Mouse (Mus musculus) CH12.LX (cell line): ENCODE measurements around the gene Plce1. TPM values are rescaled to one million over a fixed set of nuclear protein-coding genes. Genes with fewer than 3 reads are reported as not detected.

Experiments
- DNase-seq: peaks from one replicate; pipeline ENCODE4 v3.0.0-alpha.2; 2013; ENCODE audit errors: extremely low read depth
- H3K27ac ChIP-seq: 2 replicates; pipeline ENCODE4 v1.5.1; 2012; ENCODE audit warnings: low read depth, mild to moderate bottlenecking, control low read depth, moderate library complexity; ENCODE audit not compliant: insufficient read depth
- H3K27me3 ChIP-seq: replicated peaks from 2 replicates; pipeline ENCODE3; 2012; ENCODE audit warnings: inconsistent platforms
- H3K36me3 ChIP-seq, 2 experiments: replicated peaks in 1 of 2; 2 replicates each; pipeline versions ENCODE3 to v1.6.1; 2012; ENCODE audit warnings: inconsistent platforms in 1 of 2, low read length in 1 of 2, mild to moderate bottlenecking in 1 of 2, mixed read lengths in 1 of 2, moderate library complexity in 1 of 2; ENCODE audit not compliant: control insufficient read depth in 1 of 2, insufficient read depth in 1 of 2
- H3K4me1 ChIP-seq, 2 experiments: 2 replicates each; pipeline ENCODE4 v1.6.1; 2012; ENCODE audit warnings: inconsistent platforms in 1 of 2, moderate library complexity in 1 of 2; ENCODE audit not compliant: insufficient read depth in 2 of 2, control insufficient read depth in 1 of 2
- H3K4me2 ChIP-seq: 2 replicates; pipeline ENCODE4 v1.6.1; 2012; ENCODE audit warnings: low read depth, mild to moderate bottlenecking, control low read depth; ENCODE audit not compliant: poor library complexity, insufficient read depth, severe bottlenecking
- H3K4me3 ChIP-seq, 3 experiments: fragments of 150-350 bp in 1 of 3; sonication (generic) in 1 of 3; replicated peaks in 1 of 3; 2 replicates each; pipeline versions ENCODE3 to v1.5.1; 2011 to 2012; ENCODE audit warnings: low read depth in 2 of 3, low read length in 2 of 3, mild to moderate bottlenecking in 2 of 3, moderate library complexity in 2 of 3, control low read depth in 1 of 3, improper control_type of control experiment in 1 of 3, inconsistent platforms in 1 of 3, mixed read lengths in 1 of 3; ENCODE audit not compliant: poor library complexity in 1 of 3
- H3K79me2 ChIP-seq: replicated peaks from 2 replicates; pipeline ENCODE4 v1.6.1; 2012; ENCODE audit warnings: mild to moderate bottlenecking, moderate library complexity; ENCODE audit not compliant: control insufficient read depth, poor library complexity, insufficient read depth, severe bottlenecking; ENCODE audit errors: extremely low read depth
- H3K9ac ChIP-seq: 2 replicates; pipeline ENCODE4 v1.6.1; 2012; ENCODE audit warnings: low read depth, mild to moderate bottlenecking, control low read depth, moderate library complexity; ENCODE audit not compliant: insufficient read depth
- H3K9me3 ChIP-seq: replicated peaks from 2 replicates; pipeline ENCODE3; 2012; ENCODE audit warnings: low read length, inconsistent platforms, mixed read lengths
- BHLHE40 ChIP-seq: IDR thresholded peaks from 2 replicates; pipeline ENCODE4 v1.6.1; 2011; ENCODE audit warnings: mild to moderate bottlenecking, low read depth, low read length, improper control_type of control experiment
- CHD1 ChIP-seq: IDR thresholded peaks from 2 replicates; pipeline ENCODE4 v1.6.1; 2012; ENCODE audit warnings: low read depth, low read length, improper control_type of control experiment, inconsistent platforms
- CHD2 ChIP-seq: IDR thresholded peaks from 2 replicates; pipeline ENCODE4 v1.6.1; 2011; ENCODE audit warnings: low read length, improper control_type of control experiment
- ELF1 ChIP-seq: IDR thresholded peaks from 2 replicates; pipeline ENCODE4 v1.6.1; 2014; ENCODE audit warnings: low read depth, mild to moderate bottlenecking, inconsistent platforms, low read length, improper control_type of control experiment
- ETS1 ChIP-seq: conservative IDR thresholded peaks from 2 replicates; pipeline ENCODE4 v1.6.1; 2012; ENCODE audit warnings: low read depth, mild to moderate bottlenecking, inconsistent platforms, low read length, improper control_type of control experiment, moderate library complexity
- IRF4 ChIP-seq: IDR thresholded peaks from 2 replicates; pipeline ENCODE4 v1.6.1; 2014; ENCODE audit warnings: low read depth, mild to moderate bottlenecking, inconsistent platforms, low read length, improper control_type of control experiment
- JUN ChIP-seq: IDR thresholded peaks from 2 replicates; pipeline ENCODE4 v1.6.1; 2011; ENCODE audit warnings: low read depth, mild to moderate bottlenecking, low read length, improper control_type of control experiment, moderate library complexity; ENCODE audit not compliant: insufficient read depth
- JUND ChIP-seq: conservative IDR thresholded peaks from 2 replicates; pipeline ENCODE4 v1.6.1; 2011; ENCODE audit warnings: low read depth, low read length, improper control_type of control experiment
- KAT2A ChIP-seq: IDR thresholded peaks from 2 replicates; pipeline ENCODE4 v1.6.1; 2012; ENCODE audit warnings: low read length, improper control_type of control experiment, inconsistent platforms; ENCODE audit not compliant: insufficient replicate concordance
- MAFK ChIP-seq: IDR thresholded peaks from 2 replicates; pipeline ENCODE4 v1.6.1; 2011; ENCODE audit warnings: low read length, improper control_type of control experiment; ENCODE audit not compliant: insufficient replicate concordance
- MAX ChIP-seq: IDR thresholded peaks from 2 replicates; pipeline ENCODE4 v1.6.1; 2011; ENCODE audit warnings: low read length, improper control_type of control experiment
- MAZ ChIP-seq: IDR thresholded peaks from 2 replicates; pipeline ENCODE4 v1.6.1; 2012; ENCODE audit warnings: low read depth, mild to moderate bottlenecking, inconsistent platforms, low read length, improper control_type of control experiment, moderate library complexity
- MYC ChIP-seq: IDR thresholded peaks from 2 replicates; pipeline ENCODE4 v1.6.1; 2011; ENCODE audit warnings: low read depth, mild to moderate bottlenecking, improper control_type of control experiment, low read length
- NELFE ChIP-seq: IDR thresholded peaks from 2 replicates; pipeline ENCODE4 v1.6.1; 2011; ENCODE audit warnings: low read depth, low read length, improper control_type of control experiment
- NRF1 ChIP-seq: IDR thresholded peaks from 2 replicates; pipeline ENCODE4 v1.6.1; 2014; ENCODE audit warnings: low read depth, mild to moderate bottlenecking, inconsistent platforms, low read length, improper control_type of control experiment, moderate library complexity
- PAX5 ChIP-seq: IDR thresholded peaks from 2 replicates; pipeline ENCODE4 v1.6.1; 2012; ENCODE audit warnings: low read length, inconsistent platforms, mixed read lengths
- POLR2A ChIP-seq: IDR thresholded peaks from 2 replicates; pipeline ENCODE4 v1.6.1; 2011; ENCODE audit warnings: low read depth, mild to moderate bottlenecking, improper control_type of control experiment, low read length
- RAD21 ChIP-seq: IDR thresholded peaks from 2 replicates; pipeline ENCODE4 v1.6.1; 2011; ENCODE audit warnings: low read depth, mild to moderate bottlenecking, low read length, improper control_type of control experiment, moderate library complexity
- RCOR1 ChIP-seq: conservative IDR thresholded peaks from 2 replicates; pipeline ENCODE4 v1.6.1; 2012; ENCODE audit warnings: low read depth, mild to moderate bottlenecking, inconsistent platforms, low read length, improper control_type of control experiment
- SIN3A ChIP-seq: IDR thresholded peaks from 2 replicates; pipeline ENCODE4 v1.6.1; 2012; ENCODE audit warnings: low read length, improper control_type of control experiment, inconsistent platforms
- SMC3 ChIP-seq: IDR thresholded peaks from 2 replicates; pipeline ENCODE4 v1.6.1; 2011; ENCODE audit warnings: low read depth, low read length, improper control_type of control experiment
- TBP ChIP-seq: conservative IDR thresholded peaks from 2 replicates; pipeline ENCODE4 v1.6.1; 2011; ENCODE audit warnings: low read depth, low read length, improper control_type of control experiment
- UBTF ChIP-seq: IDR thresholded peaks from 2 replicates; pipeline ENCODE4 v1.6.1; 2012; ENCODE audit warnings: low read depth, mild to moderate bottlenecking, inconsistent platforms, low read length, improper control_type of control experiment, moderate library complexity
- USF1 ChIP-seq: IDR thresholded peaks from 2 replicates; pipeline ENCODE4 v1.6.1; 2014; ENCODE audit warnings: low read depth, mild to moderate bottlenecking, inconsistent platforms, low read length, improper control_type of control experiment
- USF2 ChIP-seq: conservative IDR thresholded peaks from 2 replicates; pipeline ENCODE4 v1.6.1; 2011; ENCODE audit warnings: low read depth, low read length, improper control_type of control experiment
- ZMIZ1 ChIP-seq: IDR thresholded peaks from 2 replicates; pipeline ENCODE4 v1.6.1; 2012; ENCODE audit warnings: low read depth, mild to moderate bottlenecking, inconsistent platforms, low read length, improper control_type of control experiment
- dilution Hi-C: fragments of 300-500 bp; cut with MboI; formaldehyde crosslinking; loops from 2 replicates; pipeline ENCODE4 v1.14.3; 2020; ENCODE audit warnings: low sequenced_read_pairs; ENCODE audit not compliant: extremely low pct_unique_long_range_greater_than_20kb, extremely low pct_ligation_motif_present
- in situ Hi-C: fragments of 300-500 bp; cut with MboI; formaldehyde crosslinking; loops from 3 replicates; pipeline ENCODE4 v1.14.3; 2019; ENCODE audit warnings: low sequenced_read_pairs, low pct_ligation_motif_present, low pct_unique_long_range_greater_than_20kb, mixed read lengths
- polyA plus RNA-seq: library from polyadenylated mRNA; unstranded; fragments of >175 nt; gene quantifications from 2 replicates; pipeline ENCODE4 v1.2.1, GENCODE M21; 2012; ENCODE audit warnings: low read depth; ENCODE audit not compliant: insufficient read length
- total RNA-seq, 2 experiments: library from RNA; depleted of rRNA; stranded (reverse); fragments of 300-350 nt in 1 of 2; fragments of >200 nt in 1 of 2; gene quantifications; 2 replicates each; pipeline ENCODE4 v1.2.3; 2012 to 2014

The Plce1 gene
- total and polyA plus RNA-seq, 3 experiments: under 0.01 to 0.13 (median 0.05) TPM

- no peak for TF ChIP-seq JUND
- no peak for TF ChIP-seq SMC3
- TF ChIP-seq KAT2A: no peak
- no peak for TF ChIP-seq MAX
- no peak for TF ChIP-seq SIN3A
- no peak for TF ChIP-seq BHLHE40
- TF ChIP-seq ELF1: no peak
- TF ChIP-seq TBP: no peak
- TF ChIP-seq NRF1: no peak
- no peak for TF ChIP-seq CHD1
- no peak for TF ChIP-seq CHD2
- TF ChIP-seq USF1: no peak
- TF ChIP-seq RCOR1: no peak
- TF ChIP-seq RAD21: no peak
- no peak for TF ChIP-seq MAFK
- TF ChIP-seq NELFE: no peak
- no peak for TF ChIP-seq MYC
- no peak overlapping the region for H3K27ac ChIP-seq
- no peak overlapping the region for H3K4me2 ChIP-seq
- dilution Hi-C loops (no loop called here), in situ Hi-C loops (no loop called here)
- no peaks in the 10 kb centered on the region for H3K4me1 ChIP-seq
- H3K9ac ChIP-seq: no peak overlapping the region
- no peaks in the 10 kb centered on the region for H3K9me3 ChIP-seq
- DNase-seq: no peak
- H3K4me3 ChIP-seq: no peak overlapping the region
- H3K79me2 ChIP-seq: no peaks in the 10 kb centered on the region
- H3K36me3 ChIP-seq: no peaks in the 10 kb centered on the region
- H3K27me3 ChIP-seq: no peaks in the 10 kb centered on the region
Measured at GRCm38 (mm10) chr19:38679520-38679919, 198.6 kb downstream of the Plce1 start.

GRCm38 (mm10) chr19:38687326-38687725 lies 206.4 kb downstream of the Plce1 start:
- Histone ChIP-seq H3K36me3 (no peaks in the 10 kb centered on the region), H3K27ac (no peak overlapping the region), H3K4me2 (peak overlapping the region; percentile 40; the same call in 1 of the 2 replicates), H3K79me2 (no peaks in the 10 kb centered on the region), H3K9ac (no peak overlapping the region), H3K27me3 (no peaks in the 10 kb centered on the region), H3K4me3 (no peak overlapping the region), H3K4me1 (no peaks in the 10 kb centered on the region), H3K9me3 (no peaks in the 10 kb centered on the region)
- TF ChIP-seq ZMIZ1 (no peak), SMC3 (no peak), MAZ (no peak), NRF1 (no peak), JUN (no peak), UBTF (no peak), KAT2A (no peak), IRF4 (no peak), PAX5 (no peak), ETS1 (no peak), MYC (no peak), ELF1 (no peak), USF2 (no peak), POLR2A (no peak), NELFE (no peak)
- DNase-seq: no peak
- in situ Hi-C loops (no loop called here), dilution Hi-C loops (no loop called here)
